Mouse (Mus musculus): ENCODE results near the gene Tnrc6b.

DNA sequence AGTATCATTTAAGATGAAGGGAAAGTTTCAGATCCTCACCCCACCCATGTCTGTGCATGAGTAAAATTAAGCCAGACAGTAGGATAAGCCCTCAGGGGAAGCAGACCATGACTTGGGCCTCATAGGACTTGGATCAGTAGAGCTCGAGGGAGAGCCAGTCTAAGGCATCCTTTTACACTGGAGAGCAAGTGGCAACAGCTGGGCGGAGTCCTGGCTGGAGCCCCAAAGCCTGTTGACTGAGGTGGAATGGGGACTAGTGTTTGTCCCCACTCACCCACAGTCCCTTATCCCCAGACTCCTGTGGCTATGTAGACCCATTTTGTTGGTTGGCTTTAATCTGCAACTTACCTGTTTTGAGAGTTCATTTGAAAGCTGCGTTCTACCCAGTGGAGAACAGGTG is 201.1 kb downstream of the Tnrc6b start:
- TF ChIP-seq EP300 (IDR thresholded peaks at IDR 0.05): no peak
- no peak for TF ChIP-seq CTCF (IDR thresholded peaks at IDR 0.05)

Measured in lung, postnatal 0 days (tissue).